Mouse (Mus musculus): ENCODE measurements around the gene B2m. TPM values are rescaled to one million over a fixed set of nuclear protein-coding genes. Genes with fewer than 3 reads are reported as not detected.

The B2m gene
- 1,000 to 10,000 TPM; 1,165 to 1,269 TPM for total RNA-seq (2023)

GRCm38 (mm10) chr2:122147508-122148241 is at the start of gene B2m:
TSS of gene B2m (plus strand) at chr2:122147686.

DNA sequence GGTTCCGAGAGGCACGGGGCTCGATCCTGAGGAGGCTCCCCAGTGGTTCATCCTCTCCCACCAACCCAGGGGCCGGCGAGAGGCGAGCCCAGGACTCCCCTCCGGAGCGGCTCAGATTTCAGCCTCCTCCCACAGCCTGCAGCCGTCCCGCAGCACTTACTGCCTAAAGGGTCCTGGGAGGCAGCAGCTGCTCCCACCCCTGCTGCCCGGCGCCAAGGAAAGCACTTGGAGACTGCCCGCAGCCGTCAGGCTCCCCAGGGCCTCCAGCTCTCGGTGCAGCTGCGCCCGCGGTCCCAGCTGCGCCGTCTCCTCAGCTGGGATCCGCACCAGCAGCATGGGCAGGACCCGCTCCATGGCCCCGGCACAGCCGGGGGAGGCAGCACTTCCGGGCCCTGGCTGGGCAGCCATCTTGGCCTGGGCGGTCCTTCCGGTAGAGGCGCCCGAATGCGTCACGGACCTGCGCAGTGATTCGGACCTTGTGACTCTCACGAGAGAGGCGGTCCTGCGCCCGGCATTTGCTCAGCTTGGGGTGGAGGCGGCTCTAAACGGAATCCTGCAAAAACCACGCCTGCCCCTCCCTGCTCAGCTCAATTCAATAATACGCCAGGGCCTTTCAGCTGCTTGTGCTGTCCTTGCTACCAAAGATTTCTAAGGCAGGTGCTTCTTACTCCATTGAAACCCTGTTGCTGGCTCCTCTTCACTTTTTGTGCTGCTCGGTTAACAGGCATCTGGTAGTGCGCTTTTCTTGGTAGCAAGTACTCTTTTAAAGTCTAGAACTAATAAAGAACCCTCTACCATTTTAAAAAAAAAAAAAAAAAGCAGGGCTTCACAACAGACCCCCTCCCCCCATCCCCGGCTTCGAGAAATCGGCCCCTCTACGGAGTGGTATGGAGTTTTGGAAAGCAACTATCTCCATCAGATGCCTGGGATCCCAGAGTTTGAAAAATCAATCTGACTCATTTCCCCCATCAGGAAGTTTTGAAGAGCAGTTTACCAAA is 29.2 kb upstream of the B2m start, which contains the start of gene Spg11:
Spg11 (minus strand) TSS at position 426 of the 998 bp plus-strand sequence.

DNA sequence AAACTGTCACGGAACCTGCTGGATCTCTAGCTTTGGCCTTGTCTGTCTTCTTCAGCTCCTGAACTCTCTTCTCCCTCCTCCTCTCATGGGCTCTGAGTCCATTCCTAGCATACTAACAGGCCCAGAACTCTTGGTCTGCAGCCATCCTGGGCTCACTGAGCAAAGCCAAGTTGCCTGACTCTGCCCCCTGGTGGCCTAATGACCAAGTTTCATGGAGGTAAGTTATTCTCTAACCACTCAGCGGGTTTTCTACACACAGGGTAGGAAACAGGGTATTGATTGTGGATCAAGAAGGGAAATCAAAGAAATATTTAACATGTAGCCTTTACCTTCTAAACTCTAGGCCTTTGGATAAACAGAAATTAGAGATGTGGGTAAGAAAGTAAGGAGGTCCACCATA is 13.2 kb downstream of the B2m start, which contains the start of gene Trim69:
Trim69 (plus strand) TSS at position 21 of the 400 bp plus-strand sequence.

GRCm38 (mm10) chr2:122186106-122186505 is 38.6 kb downstream of the B2m start, which contains the start of the genes Patl2 and Terb2:
TSS of gene Patl2 (minus strand) at chr2:122186189.
TSS of gene Terb2 (plus strand) at chr2:122186272.

Other genes with a start within 250 kb of the B2m start
- gene Ctdspl2, start 191.7 kb upstream of the B2m start, total RNA-seq (2023), result 10 to 100 TPM; 27.4 to 28.5 TPM
- under 1 TPM in 1 of 2 experiments, not detected in 1; 0.20 TPM for gene Mageb3, start 191.6 kb upstream of the B2m start, total RNA-seq (2023)
- gene Eif3j1, start 119.1 kb upstream of the B2m start, total RNA-seq (2023), result 10 to 100 TPM; 18.4 to 20.3 TPM
- 10 to 100 TPM; 22.7 to 24.5 TPM for gene Spg11, start 29.3 kb upstream of the B2m start, total RNA-seq (2023)
- gene Trim69, start 13.0 kb downstream of the B2m start, total RNA-seq (2023), result under 1 TPM in 1 of 2 experiments, not detected in 1; 0.26 TPM
- gene Patl2, start 38.5 kb downstream of the B2m start, total RNA-seq (2023), result not detected
- gene Terb2, start 38.6 kb downstream of the B2m start, total RNA-seq (2023), result not detected
- gene Sord, start 87.1 kb downstream of the B2m start, total RNA-seq (2023), result 10 to 100 TPM; 19.2 to 20.6 TPM
- not detected for gene Duox2, start 150.8 kb downstream of the B2m start, total RNA-seq (2023)
- not detected for gene Duoxa2, start 151.2 kb downstream of the B2m start, total RNA-seq (2023)
- gene Duoxa1, start 166.0 kb downstream of the B2m start, total RNA-seq (2023), result not detected
- not detected for gene Duox1, start 168.0 kb downstream of the B2m start, total RNA-seq (2023)
- gene Shf, start 221.5 kb downstream of the B2m start, total RNA-seq (2023), result 1 to 10 TPM; 2.8 to 3.4 TPM